Mouse (Mus musculus) thymus, adult 2 months (tissue): Measurements from ENCODE around the gene Slc45a1. TPM values are rescaled to one million over a fixed set of nuclear protein-coding genes. Genes with fewer than 3 reads are reported as not detected.

Source experiments
- DNase-seq: peaks from one replicate; pipeline ENCODE4 v3.0.0; 2021
- H3K27ac ChIP-seq: fragments of 200-500 bp; 2 replicates; pipeline ENCODE4 v1.5.1; 2012; ENCODE audit warnings: low read length, control low read depth; ENCODE audit not compliant: control insufficient read depth, insufficient read depth
- H3K27me3 ChIP-seq: fragments of 200-500 bp; 2 replicates; pipeline ENCODE4 v1.6.1; 2012; ENCODE audit warnings: mild to moderate bottlenecking, low read length, moderate library complexity, mixed read lengths; ENCODE audit not compliant: control insufficient read depth, insufficient read depth
- H3K36me3 ChIP-seq: fragments of 200-500 bp; 2 replicates; pipeline ENCODE4 v1.6.1; 2012; ENCODE audit warnings: mild to moderate bottlenecking, low read length, moderate library complexity; ENCODE audit not compliant: control insufficient read depth, insufficient read depth
- H3K4me1 ChIP-seq: fragments of 200-500 bp; replicated peaks from 2 replicates; pipeline ENCODE4 v1.6.1; 2012; ENCODE audit warnings: low read length; ENCODE audit not compliant: control insufficient read depth, insufficient read depth
- H3K4me3 ChIP-seq: fragments of 200-500 bp; 2 replicates; pipeline ENCODE4 v1.5.1; 2012; ENCODE audit warnings: mild to moderate bottlenecking, low read length, control low read depth, moderate library complexity; ENCODE audit not compliant: control insufficient read depth, insufficient read depth
- CTCF ChIP-seq: fragments of 200-500 bp; IDR thresholded peaks from 2 replicates; pipeline ENCODE4 v1.5.1; 2012; ENCODE audit warnings: mild to moderate bottlenecking, control low read depth, low read length, moderate library complexity, borderline replicate concordance; ENCODE audit not compliant: control insufficient read depth, poor library complexity, insufficient read depth; ENCODE audit errors: extremely low read depth
- POLR2A ChIP-seq: fragments of 200-500 bp; IDR thresholded peaks from 2 replicates; pipeline ENCODE4 v1.6.1; 2012; ENCODE audit warnings: mild to moderate bottlenecking, low read length, control low read depth, moderate library complexity; ENCODE audit not compliant: control insufficient read depth, poor library complexity, insufficient read depth; ENCODE audit errors: extremely low read depth
- WGBS: fragments of 180-500 bp; shearing (Covaris S2); methylation state at CpG from one replicate; pipeline ENCODE4 v1.1.7; 2018; 5-methylcytosine and 5-hydroxymethylcytosine counted together
- polyA plus RNA-seq: library from polyadenylated mRNA; depleted of rRNA; stranded (reverse); fragments of >200 nt; gene quantifications from 2 replicates; pipeline ENCODE4 v1.2.3, GENCODE M21; 2012

Gene Slc45a1
- polyA plus RNA-seq, 1 experiment, result 0.03 TPM

- peaks cover 16% of the 10 kb centered on the region for H3K4me1 ChIP-seq
- WGBS, result 88% methylated on average over 1 of the region's 1 CpGs
- DNase-seq, result no peak
- no peaks in the 10 kb centered on the region for H3K36me3 ChIP-seq
- no peak overlapping the region for H3K27ac ChIP-seq
- no peak overlapping the region for H3K4me3 ChIP-seq
- H3K27me3 ChIP-seq, result no peaks in the 10 kb centered on the region
- TF ChIP-seq POLR2A (no peak), CTCF (no peak)
Observed at GRCm38 (mm10) chr4:150598686-150599085, 53.3 kb downstream of the Slc45a1 start.

GRCm38 (mm10) chr4:150595991-150596390 lies 56.0 kb downstream of the Slc45a1 start:
- Histone ChIP-seq H3K4me1 (peaks cover 19% of the 10 kb centered on the region), H3K27ac (no peak overlapping the region), H3K36me3 (no peaks in the 10 kb centered on the region), H3K4me3 (no peak overlapping the region), H3K27me3 (no peaks in the 10 kb centered on the region)
- 82% methylated on average over 5 of the region's 5 CpGs for WGBS
- DNase-seq, result no peak
- TF ChIP-seq POLR2A, result no peak
- no peak for TF ChIP-seq CTCF

- no peaks in the 10 kb centered on the region for H3K27me3 ChIP-seq
- 89% methylated on average over 3 of the region's 3 CpGs for WGBS
- no peak overlapping the region for H3K4me3 ChIP-seq
- DNase-seq, result no peak
- no peaks in the 10 kb centered on the region for H3K36me3 ChIP-seq
- peaks cover 19% of the 10 kb centered on the region for H3K4me1 ChIP-seq
- TF ChIP-seq CTCF, result no peak
- no peak overlapping the region for H3K27ac ChIP-seq
Observed at GRCm38 (mm10) chr4:150595071-150595470, 56.9 kb downstream of the Slc45a1 start.

GRCm38 (mm10) chr4:150594298-150594829 lies 57.6 kb downstream of the Slc45a1 start:
- H3K4me1 ChIP-seq, result peaks cover 13% of the 10 kb centered on the region
- no peak overlapping the region for H3K27ac ChIP-seq
- WGBS, result 83% methylated on average over 4 of the region's 4 CpGs

GRCm38 (mm10) chr4:150593473-150594217 lies 58.3 kb downstream of the Slc45a1 start:
- no peak overlapping the region for H3K27ac ChIP-seq
- 78% methylated on average over 4 of the region's 4 CpGs for WGBS
- no peak for DNase-seq

More at GRCm38 (mm10) chr4:150594298-150594829, 57.6 kb downstream of the Slc45a1 start:
- Histone ChIP-seq H3K4me3 (no peak overlapping the region), H3K36me3 (no peaks in the 10 kb centered on the region), H3K27me3 (no peaks in the 10 kb centered on the region)
- no peak for DNase-seq
- no peak for TF ChIP-seq CTCF
- TF ChIP-seq POLR2A, result no peak

GRCm38 (mm10) chr4:150592087-150592486 lies 59.9 kb downstream of the Slc45a1 start:
- Histone ChIP-seq H3K27me3 (no peaks in the 10 kb centered on the region), H3K4me3 (no peak overlapping the region), H3K4me1 (peaks cover 4% of the 10 kb centered on the region), H3K27ac (no peak overlapping the region), H3K36me3 (no peaks in the 10 kb centered on the region)
- DNase-seq, result no peak
- TF ChIP-seq CTCF (no peak), POLR2A (no peak)
- 96% methylated on average over 6 of the region's 6 CpGs for WGBS

More at GRCm38 (mm10) chr4:150593473-150594217, 58.3 kb downstream of the Slc45a1 start:
- H3K4me3 ChIP-seq, result no peak overlapping the region
- H3K4me1 ChIP-seq, result peaks cover 10% of the 10 kb centered on the region
- TF ChIP-seq POLR2A (no peak), CTCF (no peak)
- H3K36me3 ChIP-seq, result no peaks in the 10 kb centered on the region
- H3K27me3 ChIP-seq, result no peaks in the 10 kb centered on the region
